Mouse (Mus musculus) activated CD4-positive, CD25-positive, alpha-beta regulatory T cell, adult 9 weeks (primary cell): ENCODE measurements around the gene Stpg3. TPM values are rescaled to one million over a fixed set of nuclear protein-coding genes. Genes with fewer than 3 reads are reported as not detected.

Source experiments
- polyA plus RNA-seq: library from polyadenylated mRNA; unstranded; fragments of 100-300 nt; shearing (Covaris generic); gene quantifications from one replicate; pipeline ENCODE4 v1.2.1, GENCODE M21; 2017

Stpg3 gene
- polyA plus RNA-seq, result not detected

GRCm38 (mm10) chr2:25214444-25214843, at the start of gene Stpg3:
Gene Stpg3 (minus strand): TSS chr2:25214637.

GRCm38 (mm10) chr2:25262291-25262767, 47.9 kb upstream of the Stpg3 start, which contains the start of gene Tprn:
Gene Tprn (plus strand): TSS chr2:25262618.

DNA sequence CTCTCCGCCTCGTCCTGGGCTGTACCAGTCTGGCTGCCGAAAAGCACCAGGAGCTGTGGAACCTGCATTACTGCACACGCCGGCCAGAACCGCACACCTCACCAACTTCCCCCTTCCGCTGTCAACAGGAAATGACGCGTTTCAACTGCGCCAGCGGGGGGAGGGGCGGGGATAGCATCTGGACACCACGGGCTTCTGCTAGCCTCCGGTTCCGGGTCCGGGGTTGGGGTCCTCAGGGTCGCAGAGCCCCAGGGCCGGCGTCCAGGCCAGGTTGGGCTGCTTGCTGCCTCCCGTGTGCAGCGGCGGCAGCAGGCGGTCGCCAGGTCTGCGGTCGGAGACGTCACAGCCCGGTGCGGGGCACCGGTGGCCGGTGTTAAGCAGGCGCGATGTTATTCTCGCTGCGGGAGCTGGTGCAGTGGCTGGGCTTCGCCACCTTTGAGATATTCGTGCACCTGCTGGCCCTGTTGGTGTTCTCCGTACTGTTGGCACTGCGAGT, 40.9 kb upstream of the Stpg3 start, which contains the start of gene Tmem203:
Gene Tmem203 (plus strand): TSS at position 156 of the 496 bp plus-strand sequence.

GRCm38 (mm10) chr2:25246183-25247072, 32.0 kb upstream of the Stpg3 start, which contains the start of gene AL732309.1:
Gene AL732309.1 (minus strand): TSS chr2:25246863.

DNA sequence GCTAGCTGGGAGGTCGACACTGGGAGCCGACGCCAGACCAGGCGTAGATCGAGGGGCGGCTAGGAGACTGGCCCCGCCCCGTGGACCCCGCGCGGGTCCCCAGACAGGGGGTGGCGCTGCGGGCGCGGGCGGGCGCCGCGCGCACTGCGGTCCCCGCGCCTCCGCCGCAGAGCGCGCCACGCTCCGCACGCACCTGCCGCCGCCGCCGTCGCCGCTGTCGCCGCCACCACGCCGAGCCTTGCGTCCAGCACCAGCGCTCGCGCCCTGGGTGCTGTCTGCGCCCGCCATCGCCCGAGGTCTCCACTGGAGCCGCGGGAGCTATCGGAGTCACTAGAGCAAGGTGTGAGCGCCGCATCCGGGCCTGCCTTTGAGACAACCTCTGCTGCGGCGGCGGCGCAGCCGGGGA, 27.7 kb upstream of the Stpg3 start, which contains the start of the genes Rnf208 and Cysrt1:
Gene Rnf208 (plus strand): TSS at position 155 of the 406 bp plus-strand sequence.
Gene Cysrt1 (minus strand): TSS at position 352 of the 406 bp plus-strand sequence.

DNA sequence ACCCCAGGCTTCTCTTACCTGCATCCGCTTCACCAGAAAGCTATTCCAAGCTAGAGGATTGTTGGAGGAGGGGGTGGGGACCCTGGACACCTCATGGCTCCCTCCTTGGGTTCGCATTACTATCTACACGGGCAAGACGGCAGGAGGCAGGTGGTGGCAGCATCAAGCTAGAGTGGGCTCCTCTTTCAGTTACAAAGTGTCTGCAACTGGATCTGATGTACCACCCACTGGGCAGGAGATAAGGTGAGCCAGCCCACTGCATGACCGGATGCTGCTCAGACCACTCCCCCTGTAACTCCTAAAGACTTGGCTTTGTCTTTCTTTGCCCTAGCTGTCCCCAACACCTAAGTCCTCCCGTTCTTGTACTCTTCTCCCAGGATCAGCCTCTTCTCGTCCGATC, 22.2 kb upstream of the Stpg3 start, which contains the start of gene Rnf224:
Gene Rnf224 (minus strand): TSS at position 174 of the 400 bp plus-strand sequence.

GRCm38 (mm10) chr2:25234050-25234449, 19.6 kb upstream of the Stpg3 start, which contains the start of gene Slc34a3:
Gene Slc34a3 (minus strand): TSS chr2:25234364.

DNA sequence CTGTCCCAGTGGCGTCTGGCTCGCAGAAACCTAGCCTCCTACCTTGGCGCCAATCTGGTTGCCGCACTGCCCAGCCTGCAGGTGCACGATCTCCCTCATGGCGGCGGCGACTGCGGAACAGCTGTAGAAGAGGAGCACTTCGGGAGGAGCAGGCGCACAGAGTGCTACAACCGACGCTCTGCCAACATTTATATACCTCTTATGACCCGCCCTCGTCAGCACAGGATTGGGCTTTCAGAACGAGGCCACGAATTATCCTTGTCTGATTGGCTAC, 10.0 kb upstream of the Stpg3 start, which contains the start of gene Tubb4b:
Gene Tubb4b (minus strand): TSS at position 211 of the 274 bp plus-strand sequence.

GRCm38 (mm10) chr2:25218445-25218844, 4.0 kb upstream of the Stpg3 start, which contains the start of gene Fam166a:
Gene Fam166a (plus strand): TSS chr2:25218745.

GRCm38 (mm10) chr2:25211121-25211670, 3.2 kb downstream of the Stpg3 start, which contains the start of gene Nelfb:
Gene Nelfb (minus strand): TSS chr2:25211489.

GRCm38 (mm10) chr2:25196172-25196954, 18.1 kb downstream of the Stpg3 start, which contains the start of gene Tor4a:
Gene Tor4a (minus strand): TSS chr2:25196886.

GRCm38 (mm10) chr2:25180478-25180903, 33.9 kb downstream of the Stpg3 start, which contains the start of gene Nrarp:
Gene Nrarp (plus strand): TSS chr2:25180758.

Other genes with a start within 250 kb of the Stpg3 start
- gene Mrpl41, start 239.5 kb downstream of the Stpg3 start, polyA plus RNA-seq, result 104 TPM
- 95.9 TPM for gene Pnpla7, start 238.6 kb downstream of the Stpg3 start, polyA plus RNA-seq
- gene Nsmf, start 160.3 kb downstream of the Stpg3 start, polyA plus RNA-seq, result 30.6 TPM
- gene Entpd8, start 134.3 kb downstream of the Stpg3 start, polyA plus RNA-seq, result 0.48 TPM
- gene Noxa1, start 119.5 kb downstream of the Stpg3 start, polyA plus RNA-seq, result 13.2 TPM
- gene Nrarp, start 33.9 kb downstream of the Stpg3 start, polyA plus RNA-seq, result not detected
- 153 TPM for gene Tor4a, start 17.8 kb downstream of the Stpg3 start, polyA plus RNA-seq
- 167 TPM for gene Nelfb, start 3.1 kb downstream of the Stpg3 start, polyA plus RNA-seq
- not detected for gene Fam166a, start 4.1 kb upstream of the Stpg3 start, polyA plus RNA-seq
- 235 TPM for gene Tubb4b, start 10.1 kb upstream of the Stpg3 start, polyA plus RNA-seq
- gene Slc34a3, start 19.7 kb upstream of the Stpg3 start, polyA plus RNA-seq, result not detected
- not detected for gene Rnf224, start 22.1 kb upstream of the Stpg3 start, polyA plus RNA-seq
- not detected for gene Rnf208, start 27.6 kb upstream of the Stpg3 start, polyA plus RNA-seq
- not detected for gene Cysrt1, start 27.8 kb upstream of the Stpg3 start, polyA plus RNA-seq
- gene AL732309.1, start 32.2 kb upstream of the Stpg3 start, polyA plus RNA-seq, result 10.4 TPM
- 16.9 TPM for gene Tmem203, start 40.8 kb upstream of the Stpg3 start, polyA plus RNA-seq
- gene Tprn, start 48.0 kb upstream of the Stpg3 start, polyA plus RNA-seq, result 3.8 TPM
- 144 TPM for gene Ssna1, start 57.8 kb upstream of the Stpg3 start, polyA plus RNA-seq
- 106 TPM for gene Anapc2, start 57.8 kb upstream of the Stpg3 start, polyA plus RNA-seq
- not detected for gene Tmem210, start 73.5 kb upstream of the Stpg3 start, polyA plus RNA-seq
- gene Lrrc26, start 75.3 kb upstream of the Stpg3 start, polyA plus RNA-seq, result not detected
- 0.11 TPM for gene Grin1, start 104.5 kb upstream of the Stpg3 start, polyA plus RNA-seq
- 24.2 TPM for gene Man1b1, start 117.7 kb upstream of the Stpg3 start, polyA plus RNA-seq
- 25.1 TPM for gene Dpp7, start 141.7 kb upstream of the Stpg3 start, polyA plus RNA-seq
- 19.7 TPM for gene Uap1l1, start 151.0 kb upstream of the Stpg3 start, polyA plus RNA-seq
- gene Sapcd2, start 157.7 kb upstream of the Stpg3 start, polyA plus RNA-seq, result 0.39 TPM
- gene Entpd2, start 181.2 kb upstream of the Stpg3 start, polyA plus RNA-seq, result 0.56 TPM
- gene Npdc1, start 184.7 kb upstream of the Stpg3 start, polyA plus RNA-seq, result 3.4 TPM
- gene Fut7, start 208.6 kb upstream of the Stpg3 start, polyA plus RNA-seq, result 11.3 TPM
- 24.7 TPM for gene Abca2, start 214.1 kb upstream of the Stpg3 start, polyA plus RNA-seq
- gene Clic3, start 242.2 kb upstream of the Stpg3 start, polyA plus RNA-seq, result 4.6 TPM
- gene Paxx, start 246.5 kb upstream of the Stpg3 start, polyA plus RNA-seq, result 96.1 TPM